Mouse (Mus musculus) frontal cortex, postnatal 14 days (tissue): ENCODE measurements around the gene Akap6.
"Not testable (repeated sequence)": the region's sequence is repeated elsewhere in the genome, so short reads cannot be mapped to it uniquely, and the experiment has no call there.

Experiments used
- DNase-seq, 2 experiments: peaks; one replicate each; pipeline ENCODE4 v3.0.0; 2022; ENCODE audit warnings: low spot score in 2 of 2

The Akap6 gene

GRCm38 (mm10) chr12:52711857-52712640 lies 12.9 kb downstream of the Akap6 start:
- DNase-seq, result no peak

GRCm38 (mm10) chr12:52718392-52718791 lies 19.2 kb downstream of the Akap6 start:
- DNase-seq, result no peak

DNA sequence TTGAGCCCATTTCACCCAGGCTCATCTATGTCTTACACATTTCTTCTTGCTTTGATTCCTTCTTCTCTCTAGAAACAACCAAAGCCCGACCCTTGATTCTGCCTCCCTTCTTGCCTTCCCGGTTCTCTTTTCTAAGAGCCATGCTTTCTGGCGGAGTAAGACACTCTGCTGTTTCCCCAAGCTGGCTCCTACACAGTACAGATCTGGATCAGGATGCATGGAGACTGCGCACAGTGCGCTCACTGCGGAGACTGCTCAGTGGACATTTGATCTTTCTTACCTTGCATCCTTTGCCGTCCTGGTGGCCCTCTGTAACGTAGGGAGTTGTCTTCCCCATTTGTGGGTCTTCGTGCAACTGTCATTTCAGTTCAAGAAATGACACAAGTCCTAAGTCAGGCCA lies 20.0 kb downstream of the Akap6 start:
- DNase-seq, result no peak

DNA sequence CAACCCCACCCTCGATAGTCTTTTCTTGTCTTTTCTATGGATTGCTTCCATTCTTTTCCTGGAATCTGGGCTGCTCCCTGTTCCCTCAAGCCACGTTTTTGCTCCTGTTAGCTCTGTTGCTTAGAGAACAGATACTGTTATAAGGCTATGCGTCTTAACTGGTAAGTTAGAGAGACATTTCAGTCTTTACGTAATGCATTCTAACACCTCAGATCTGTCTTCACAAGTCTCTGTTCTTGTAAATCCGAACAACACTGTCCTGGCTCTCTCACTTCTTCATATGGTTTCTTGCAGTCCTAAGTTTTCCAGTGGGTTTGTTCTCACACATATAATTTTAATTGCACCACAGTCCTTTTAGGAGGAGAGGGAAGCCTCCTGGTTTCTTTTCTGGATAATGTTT lies 20.5 kb downstream of the Akap6 start:
- no peak for DNase-seq

GRCm38 (mm10) chr12:52724039-52724615 lies 24.9 kb downstream of the Akap6 start:
- DNase-seq, result not testable (repeated sequence)

- no peak for DNase-seq
These were observed 27.4 kb downstream of the Akap6 start for GRCm38 (mm10) chr12:52726434-52727231.

- DNase-seq, result no peak
These were observed 30.2 kb downstream of the Akap6 start for GRCm38 (mm10) chr12:52729396-52729795.

DNA sequence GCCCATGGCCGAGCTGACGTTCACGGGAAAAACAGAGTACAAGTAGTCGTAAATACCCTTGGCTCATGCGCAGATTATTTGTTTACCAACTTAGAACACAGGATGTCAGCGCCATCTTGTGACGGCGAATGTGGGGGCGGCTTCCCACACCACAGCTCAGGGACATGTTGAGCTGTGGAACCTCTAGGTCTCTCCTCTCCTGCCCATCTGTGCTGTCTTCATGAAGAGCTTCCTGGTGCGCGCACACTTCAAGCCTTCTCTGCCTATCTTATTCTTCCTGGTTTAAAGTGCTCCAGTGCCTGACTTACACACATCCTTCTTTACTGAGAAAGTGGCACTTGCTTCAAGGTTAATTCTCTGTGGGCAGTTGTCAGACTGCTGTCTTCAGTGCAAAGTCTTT lies 36.0 kb downstream of the Akap6 start:
- DNase-seq, result not testable (repeated sequence)

- DNase-seq, result no peak
These were observed 38.0 kb downstream of the Akap6 start for GRCm38 (mm10) chr12:52737151-52737550.

- no peak for DNase-seq
These were observed 40.1 kb downstream of the Akap6 start for GRCm38 (mm10) chr12:52739326-52739725.

GRCm38 (mm10) chr12:52741801-52742200 lies 42.6 kb downstream of the Akap6 start:
- no peak for DNase-seq

DNA sequence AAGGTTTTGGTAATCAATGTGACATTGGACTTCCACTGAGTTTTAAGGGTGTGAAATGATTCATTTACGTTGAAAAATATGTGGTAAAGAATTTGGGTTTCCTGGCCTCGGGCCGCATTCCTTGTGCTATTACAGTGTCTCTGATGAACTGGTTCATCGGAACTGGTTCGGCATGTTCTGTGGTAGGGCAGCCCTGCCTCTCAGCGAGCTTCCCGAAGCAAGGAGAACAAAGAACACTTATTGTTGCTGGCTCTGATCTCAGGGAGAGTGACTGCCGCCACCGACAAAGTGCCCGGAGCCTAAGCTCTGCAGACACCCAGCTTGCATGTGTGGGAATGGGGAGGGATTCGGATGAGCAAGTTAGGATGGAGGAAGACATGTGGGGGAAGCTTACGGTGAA lies 50.8 kb downstream of the Akap6 start:
- no peak for DNase-seq

DNA sequence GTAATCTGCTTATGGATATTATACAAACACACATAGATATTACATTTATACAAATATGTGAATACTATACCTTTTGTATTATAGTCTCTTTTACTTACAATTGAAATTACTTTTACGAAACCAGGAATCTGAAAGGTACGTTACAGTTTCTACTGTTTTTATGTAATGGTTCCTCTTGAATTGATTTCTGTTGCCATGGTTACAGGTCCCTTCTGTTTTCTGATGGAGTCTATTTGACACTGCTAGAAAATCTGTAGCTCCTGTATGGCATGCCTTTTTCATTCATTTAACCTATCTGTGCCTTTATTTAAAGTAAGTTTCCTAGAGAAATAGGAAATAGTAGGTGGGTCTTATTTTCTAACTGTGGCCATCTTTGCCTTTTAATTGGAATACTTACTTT lies 56.5 kb downstream of the Akap6 start:
- no peak for DNase-seq

GRCm38 (mm10) chr12:52757881-52758280 lies 58.7 kb downstream of the Akap6 start:
- DNase-seq, result no peak

DNA sequence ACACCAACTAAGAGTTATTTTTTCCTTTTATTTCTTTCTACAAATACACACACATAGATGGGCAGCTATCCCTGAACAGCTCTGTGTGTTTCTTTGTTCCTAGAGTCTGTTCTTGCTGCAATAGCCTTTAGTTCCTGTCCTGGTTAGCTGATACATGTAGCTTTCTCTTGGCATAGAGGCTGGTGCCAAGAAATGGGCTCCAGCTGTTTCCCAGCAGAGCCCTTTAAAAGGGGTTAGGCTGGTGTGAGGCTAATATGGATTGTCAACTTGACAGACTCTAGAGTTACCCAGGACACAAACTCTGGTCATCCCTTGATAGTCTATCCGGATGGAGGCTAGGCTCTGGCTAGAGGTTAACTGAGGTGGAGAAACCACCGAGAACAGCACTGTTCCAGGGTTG lies 64.9 kb downstream of the Akap6 start:
- no peak for DNase-seq

GRCm38 (mm10) chr12:52764810-52765209 lies 65.6 kb downstream of the Akap6 start:
- no peak for DNase-seq

DNA sequence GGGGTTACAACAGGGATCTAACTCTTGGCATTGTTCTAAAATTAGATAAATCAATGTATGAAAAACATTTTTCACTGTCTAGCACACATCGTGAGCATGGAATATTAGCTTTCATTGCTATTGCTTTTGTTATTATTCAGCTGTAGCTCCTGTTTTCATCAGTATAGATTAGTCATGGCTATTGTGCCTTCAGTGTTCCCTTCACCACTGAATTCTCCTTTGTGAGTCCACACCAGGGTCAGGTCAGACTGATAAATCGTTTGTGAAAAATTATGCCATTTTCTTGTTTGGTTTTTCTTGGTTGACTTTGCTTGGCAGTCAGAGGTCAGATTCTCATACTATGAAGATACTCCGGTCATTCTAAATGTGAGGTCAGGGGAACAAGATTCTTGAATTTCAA lies 70.4 kb downstream of the Akap6 start:
- no peak for DNase-seq

DNA sequence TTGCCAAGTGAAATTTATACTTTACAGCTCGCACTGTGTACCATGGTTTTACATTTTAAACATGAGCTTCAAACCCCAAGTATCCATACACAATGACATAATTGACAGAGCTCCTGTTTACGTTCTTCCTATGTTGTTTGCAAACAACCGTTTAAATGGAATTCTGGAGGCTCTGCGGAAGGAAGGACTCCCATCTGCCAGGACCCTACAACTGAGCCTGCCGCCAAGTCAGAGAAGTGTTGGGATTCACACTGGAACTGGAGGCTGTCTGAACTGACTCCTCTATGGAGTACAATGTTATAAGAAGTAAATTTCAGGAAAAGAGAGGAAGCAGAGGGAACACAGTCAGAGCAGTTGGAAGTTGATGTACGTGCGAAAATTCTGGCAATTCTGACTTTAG lies 72.7 kb downstream of the Akap6 start:
- DNase-seq, result no peak

- DNase-seq, result no peak
These were observed 73.5 kb downstream of the Akap6 start for GRCm38 (mm10) chr12:52772494-52773280.

GRCm38 (mm10) chr12:52773847-52774246 lies 74.7 kb downstream of the Akap6 start:
- DNase-seq, result no peak

- DNase-seq, result no peak
These were observed 75.2 kb downstream of the Akap6 start for GRCm38 (mm10) chr12:52774382-52774781.

DNA sequence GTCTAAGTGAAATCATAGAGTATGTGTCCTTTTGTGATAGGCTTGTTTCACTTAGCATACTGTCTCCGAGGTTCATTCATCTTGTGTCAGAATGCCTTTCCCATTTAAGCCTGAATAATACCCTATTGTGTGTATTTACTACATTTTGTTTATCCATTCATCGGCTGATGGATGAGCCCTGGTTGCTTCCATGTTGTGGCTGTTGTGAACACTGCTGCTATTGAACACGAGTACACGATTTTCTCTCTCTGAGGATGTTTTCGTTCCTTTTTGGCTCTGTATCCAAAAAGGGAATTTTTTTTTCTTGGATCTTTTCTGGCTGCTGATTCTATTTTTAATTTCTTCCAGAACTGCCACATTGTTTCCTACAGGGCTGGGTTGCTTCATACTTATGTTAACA lies 81.0 kb downstream of the Akap6 start:
- no peak for DNase-seq
